Mouse (Mus musculus) hindbrain, embryonic 15.5 days (tissue): ENCODE measurements around the gene Ppm1a. TPM values are rescaled to one million over a fixed set of nuclear protein-coding genes. Genes with fewer than 3 reads are reported as not detected.
A peak's percentile ranks its signal among the peaks of the same experiment; 100 is the strongest.

Experiments
- ATAC-seq: fragments of 200-750 bp; cut with Nextera tagmentation; 2 replicates; pipeline ENCODE4 v1.8.0; 2017; ENCODE audit warnings: low read depth, moderate number of reproducible peaks, moderate TSS enrichment; ENCODE audit not compliant: low FRiP score
- H3K27ac ChIP-seq: fragments of 300-500 bp; sonication (generic); replicated peaks from 2 replicates; pipeline ENCODE4 v1.5.1; 2015; ENCODE audit warnings: mild to moderate bottlenecking, inconsistent platforms
- H3K27me3 ChIP-seq: fragments of 300-500 bp; sonication (generic); 2 replicates; pipeline ENCODE4 v1.6.1; 2015; ENCODE audit warnings: control low read depth, inconsistent platforms
- H3K36me3 ChIP-seq: fragments of 300-500 bp; sonication (generic); 2 replicates; pipeline ENCODE4 v1.6.1; 2015; ENCODE audit warnings: control low read depth, inconsistent platforms
- H3K4me1 ChIP-seq: fragments of 300-500 bp; sonication (generic); replicated peaks from 2 replicates; pipeline ENCODE4 v1.6.1; 2015; ENCODE audit warnings: control low read depth, inconsistent platforms
- H3K4me2 ChIP-seq: fragments of 300-500 bp; sonication (generic); 2 replicates; pipeline ENCODE4 v1.6.1; 2015; ENCODE audit warnings: moderate library complexity, mild to moderate bottlenecking, inconsistent platforms
- H3K4me3 ChIP-seq: fragments of 300-500 bp; sonication (generic); 2 replicates; pipeline ENCODE4 v1.5.1; 2015; ENCODE audit warnings: mild to moderate bottlenecking, inconsistent platforms
- H3K9ac ChIP-seq: fragments of 300-500 bp; sonication (generic); 2 replicates; pipeline ENCODE4 v1.6.1; 2015; ENCODE audit warnings: inconsistent platforms
- H3K9me3 ChIP-seq: fragments of 300-500 bp; sonication (generic); 2 replicates; pipeline ENCODE4 v1.6.1; 2016; ENCODE audit warnings: control low read depth, inconsistent platforms
- WGBS: fragments of 180-500 bp; shearing (Covaris S2); methylation state at CpG from one replicate; pipeline ENCODE4 v1.1.7; 2015; 5-methylcytosine and 5-hydroxymethylcytosine counted together
- polyA plus RNA-seq: library from polyadenylated mRNA; unstranded; fragments of >200 nt; fragmentation: Nextera tagmentation; extraction: Ambion mirVana; gene quantifications from 2 replicates; pipeline ENCODE4 v1.2.1, GENCODE M21; 2015

Gene Ppm1a
- 63.0 and 70.9 TPM in 2 replicates for polyA plus RNA-seq

DNA sequence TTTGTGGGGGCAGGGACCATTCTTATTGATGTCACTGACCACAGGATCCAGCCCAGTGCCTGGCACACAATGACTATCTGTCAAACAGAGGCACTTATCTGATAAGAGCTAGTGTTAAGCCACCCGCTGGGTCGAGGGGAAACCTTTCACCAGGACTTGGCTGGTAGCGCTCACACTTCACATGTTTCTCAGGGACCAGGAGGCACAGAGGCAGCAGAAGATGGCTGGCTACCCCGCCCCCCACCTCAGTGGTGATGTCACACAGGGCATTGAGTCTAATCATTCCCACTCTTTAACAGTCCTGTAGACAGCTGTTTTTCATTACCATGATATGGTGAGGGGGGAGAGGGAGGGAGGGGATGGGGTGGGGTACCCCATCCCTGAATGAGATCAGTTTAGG is at the start of gene Ppm1a:
Gene Ppm1a, plus strand, starts transcription at position 370 of the 400 bp plus-strand sequence.
- H3K36me3 ChIP-seq, result no peaks in the 10 kb centered on the region
- H3K9me3 ChIP-seq, result no peaks in the 10 kb centered on the region
- no peak within 1 kb of the TSS for H3K9ac ChIP-seq
- no peaks in the 10 kb centered on the region for H3K27me3 ChIP-seq
- no peak within 1 kb of the TSS for H3K4me3 ChIP-seq
- peaks cover 9% of the 10 kb centered on the region for H3K4me1 ChIP-seq
- no peak within 1 kb of the TSS for H3K27ac ChIP-seq
- WGBS, result 14% methylated on average over 4 of the region's 4 CpGs
- no peak within 1 kb of the TSS for H3K4me2 ChIP-seq
- no peak for ATAC-seq

DNA sequence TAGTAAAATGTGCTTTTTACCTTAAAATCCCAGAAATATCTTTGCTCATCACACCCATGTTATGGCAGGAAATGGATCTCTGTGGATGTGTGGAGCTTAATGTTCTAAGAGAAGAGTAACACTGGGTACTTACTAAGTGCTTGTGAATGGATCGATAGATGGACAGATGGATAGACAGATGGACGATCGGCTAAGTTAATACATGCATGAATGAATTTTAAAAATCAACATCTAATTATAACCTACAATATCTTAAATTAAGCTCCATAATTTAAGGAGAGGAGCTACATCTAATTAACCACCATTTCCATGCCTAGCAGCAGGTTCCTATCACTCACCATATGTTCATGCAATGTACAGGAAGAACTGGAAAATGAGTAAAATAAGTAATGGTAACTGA is 47.3 kb upstream of the Ppm1a start:
- 84% methylated on average over 3 of the region's 3 CpGs for WGBS
- Histone ChIP-seq H3K27ac (no peak overlapping the region), H3K4me3 (no peak overlapping the region), H3K4me2 (no peak overlapping the region), H3K9me3 (no peaks in the 10 kb centered on the region), H3K9ac (no peak overlapping the region), H3K4me1 (no peaks in the 10 kb centered on the region), H3K36me3 (no peaks in the 10 kb centered on the region), H3K27me3 (no peaks in the 10 kb centered on the region)
- ATAC-seq, result no peak

DNA sequence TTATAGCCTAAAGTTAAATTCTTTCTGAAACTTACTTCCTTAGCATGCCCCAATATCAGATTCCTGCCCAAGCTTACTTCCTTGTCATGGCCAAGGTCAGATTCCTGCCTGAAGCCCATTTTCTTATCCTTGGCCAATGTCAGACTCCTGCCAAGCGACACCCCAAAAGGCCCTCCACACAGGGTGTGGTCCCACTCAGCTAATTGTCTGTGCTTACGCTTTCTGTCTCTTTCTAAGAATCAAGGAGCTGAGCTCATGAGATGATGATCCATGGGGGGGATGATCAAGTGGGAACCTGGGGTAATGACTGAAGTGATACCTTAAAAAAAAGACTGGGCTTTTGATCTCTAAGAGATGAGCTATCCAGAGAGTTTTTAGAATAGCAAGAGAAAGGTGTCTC is 42.4 kb upstream of the Ppm1a start:
- 94% methylated on average over 2 of the region's 2 CpGs for WGBS
- Histone ChIP-seq H3K4me1 (no peaks in the 10 kb centered on the region), H3K4me2 (no peak overlapping the region), H3K9me3 (no peaks in the 10 kb centered on the region), H3K27ac (no peak overlapping the region), H3K4me3 (no peak overlapping the region), H3K9ac (no peak overlapping the region), H3K36me3 (no peaks in the 10 kb centered on the region), H3K27me3 (no peaks in the 10 kb centered on the region)
- no peak for ATAC-seq

DNA sequence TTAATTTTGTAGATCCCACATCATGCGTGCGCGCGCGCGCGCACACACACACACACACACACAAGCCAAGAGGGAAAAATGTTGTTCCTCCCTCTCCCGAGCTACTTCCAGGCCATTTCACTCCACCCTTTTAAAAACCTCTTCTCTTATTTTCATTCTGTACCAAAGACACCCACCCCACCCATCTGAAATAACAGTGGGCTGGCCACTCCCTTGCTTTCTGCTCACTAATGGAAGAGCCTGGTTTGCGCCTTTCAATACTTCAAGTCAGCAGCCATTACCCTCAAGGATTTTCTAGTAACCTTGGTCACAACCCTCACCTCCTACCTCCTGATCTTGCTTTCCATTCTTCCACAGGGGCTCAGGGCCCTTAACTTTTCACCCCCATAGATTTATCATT is 41.4 kb upstream of the Ppm1a start:
- H3K36me3 ChIP-seq, result no peaks in the 10 kb centered on the region
- 95% methylated on average over 9 of the region's 9 CpGs for WGBS

GRCm38 (mm10) chr12:72719046-72719445 is 38.2 kb upstream of the Ppm1a start:
- Histone ChIP-seq H3K27me3 (no peaks in the 10 kb centered on the region), H3K4me2 (no peak overlapping the region), H3K36me3 (no peaks in the 10 kb centered on the region), H3K4me3 (no peak overlapping the region), H3K9ac (no peak overlapping the region), H3K9me3 (no peaks in the 10 kb centered on the region), H3K4me1 (no peaks in the 10 kb centered on the region), H3K27ac (no peak overlapping the region)
- no peak for ATAC-seq
- 84% methylated on average over 2 of the region's 2 CpGs for WGBS

More for the DNA sequence above, 41.4 kb upstream of the Ppm1a start:
- Histone ChIP-seq H3K4me2 (no peak overlapping the region), H3K9me3 (no peaks in the 10 kb centered on the region), H3K27ac (no peak overlapping the region), H3K4me1 (no peaks in the 10 kb centered on the region), H3K4me3 (no peak overlapping the region), H3K9ac (no peak overlapping the region), H3K27me3 (no peaks in the 10 kb centered on the region)
- ATAC-seq, result no peak

- no peaks in the 10 kb centered on the region for H3K27me3 ChIP-seq
- ATAC-seq, result no peak
- no peak overlapping the region for H3K4me3 ChIP-seq
- H3K4me2 ChIP-seq, result no peak overlapping the region
- no peak overlapping the region for H3K27ac ChIP-seq
- 82% methylated on average over 11 of the region's 11 CpGs for WGBS
- no peaks in the 10 kb centered on the region for H3K9me3 ChIP-seq
- H3K4me1 ChIP-seq, result no peaks in the 10 kb centered on the region
- no peak overlapping the region for H3K9ac ChIP-seq
- no peaks in the 10 kb centered on the region for H3K36me3 ChIP-seq
Measured at GRCm38 (mm10) chr12:72719452-72720087, 37.7 kb upstream of the Ppm1a start.

GRCm38 (mm10) chr12:72721710-72722109 is 35.5 kb upstream of the Ppm1a start:
- Histone ChIP-seq H3K4me1 (no peaks in the 10 kb centered on the region), H3K9me3 (no peaks in the 10 kb centered on the region), H3K4me2 (no peak overlapping the region), H3K9ac (no peak overlapping the region), H3K27me3 (no peaks in the 10 kb centered on the region), H3K36me3 (no peaks in the 10 kb centered on the region), H3K4me3 (no peak overlapping the region), H3K27ac (no peak overlapping the region)
- ATAC-seq, result no peak
- WGBS, result 87% methylated on average over 5 of the region's 5 CpGs

DNA sequence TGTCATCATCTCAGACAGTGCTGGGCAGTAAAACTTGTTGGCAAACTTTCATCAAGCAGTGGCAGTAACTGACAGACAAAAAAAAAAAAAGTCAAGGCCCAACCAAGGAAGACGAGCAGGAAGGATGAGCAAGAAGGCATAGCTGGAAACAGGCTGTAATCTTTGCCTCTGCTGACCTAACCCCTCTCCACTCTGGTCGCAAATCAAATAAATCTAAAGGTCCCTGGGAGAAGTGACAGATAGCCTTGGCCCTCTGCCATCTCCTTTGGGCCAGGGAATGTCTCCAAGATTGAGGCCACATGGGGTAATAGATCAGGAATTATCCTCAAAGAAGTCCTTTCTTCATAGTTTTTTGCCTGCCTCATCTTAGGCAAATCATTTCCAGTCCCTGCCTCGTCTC is 33.3 kb upstream of the Ppm1a start:
- Histone ChIP-seq H3K36me3 (no peaks in the 10 kb centered on the region), H3K27ac (no peak overlapping the region), H3K27me3 (no peaks in the 10 kb centered on the region), H3K4me1 (no peaks in the 10 kb centered on the region), H3K4me2 (no peak overlapping the region), H3K4me3 (no peak overlapping the region), H3K9me3 (no peaks in the 10 kb centered on the region), H3K9ac (no peak overlapping the region)
- WGBS, result 53% methylated on average over 3 of the region's 3 CpGs
- ATAC-seq, result no peak

- H3K4me2 ChIP-seq, result no peak overlapping the region
- H3K27ac ChIP-seq, result no peak overlapping the region
- ATAC-seq, result no peak
- H3K4me1 ChIP-seq, result no peaks in the 10 kb centered on the region
- WGBS, result 92% methylated on average over 8 of the region's 8 CpGs
- no peaks in the 10 kb centered on the region for H3K36me3 ChIP-seq
- H3K9ac ChIP-seq, result no peak overlapping the region
- H3K27me3 ChIP-seq, result no peaks in the 10 kb centered on the region
- no peaks in the 10 kb centered on the region for H3K9me3 ChIP-seq
- no peak overlapping the region for H3K4me3 ChIP-seq
Measured at GRCm38 (mm10) chr12:72727021-72727420, 30.2 kb upstream of the Ppm1a start.

- no peaks in the 10 kb centered on the region for H3K9me3 ChIP-seq
- 79% methylated on average over 5 of the region's 5 CpGs for WGBS
- no peak overlapping the region for H3K4me2 ChIP-seq
- H3K27me3 ChIP-seq, result no peaks in the 10 kb centered on the region
- H3K4me3 ChIP-seq, result no peak overlapping the region
- no peaks in the 10 kb centered on the region for H3K36me3 ChIP-seq
- H3K9ac ChIP-seq, result no peak overlapping the region
- no peak overlapping the region for H3K27ac ChIP-seq
- H3K4me1 ChIP-seq, result no peaks in the 10 kb centered on the region
- ATAC-seq, result no peak
Measured at GRCm38 (mm10) chr12:72727611-72728010, 29.6 kb upstream of the Ppm1a start.

DNA sequence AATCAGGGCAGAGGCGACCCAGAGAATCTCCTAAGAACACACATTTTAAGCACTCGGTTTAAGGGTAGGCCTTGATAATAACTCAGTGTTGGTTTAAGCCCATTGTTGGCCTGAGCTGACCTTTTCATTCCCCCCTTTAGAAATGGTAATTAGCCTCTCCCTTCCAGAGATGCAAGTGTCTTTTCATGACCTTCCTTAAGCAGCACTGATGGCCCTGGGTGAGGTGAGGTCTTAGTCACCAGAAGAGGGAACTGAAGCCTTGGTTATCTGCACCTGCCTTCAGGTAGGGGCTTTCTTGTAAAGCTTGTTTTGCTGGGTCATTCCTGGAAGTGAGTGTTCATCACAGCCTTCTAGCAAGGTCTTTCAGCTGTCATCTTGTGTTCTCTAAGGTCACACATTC is 23.1 kb upstream of the Ppm1a start:
- Histone ChIP-seq H3K4me3 (no peak overlapping the region), H3K4me1 (no peaks in the 10 kb centered on the region), H3K36me3 (no peaks in the 10 kb centered on the region), H3K9ac (no peak overlapping the region), H3K27ac (no peak overlapping the region), H3K9me3 (no peaks in the 10 kb centered on the region), H3K4me2 (no peak overlapping the region), H3K27me3 (no peaks in the 10 kb centered on the region)
- no peak for ATAC-seq
- WGBS, result 40% methylated on average over 2 of the region's 2 CpGs

GRCm38 (mm10) chr12:72741176-72741575 is 16.1 kb upstream of the Ppm1a start:
- Histone ChIP-seq H3K4me2 (no peak overlapping the region), H3K36me3 (no peaks in the 10 kb centered on the region), H3K4me3 (no peak overlapping the region), H3K9me3 (no peaks in the 10 kb centered on the region), H3K27ac (no peak overlapping the region), H3K27me3 (no peaks in the 10 kb centered on the region), H3K9ac (no peak overlapping the region), H3K4me1 (no peaks in the 10 kb centered on the region; the same call in 1 of the 2 replicates)
- ATAC-seq, result peak; percentile 34; the same call in 1 of the 2 replicates
- WGBS, result 57% methylated on average over 6 of the region's 6 CpGs

DNA sequence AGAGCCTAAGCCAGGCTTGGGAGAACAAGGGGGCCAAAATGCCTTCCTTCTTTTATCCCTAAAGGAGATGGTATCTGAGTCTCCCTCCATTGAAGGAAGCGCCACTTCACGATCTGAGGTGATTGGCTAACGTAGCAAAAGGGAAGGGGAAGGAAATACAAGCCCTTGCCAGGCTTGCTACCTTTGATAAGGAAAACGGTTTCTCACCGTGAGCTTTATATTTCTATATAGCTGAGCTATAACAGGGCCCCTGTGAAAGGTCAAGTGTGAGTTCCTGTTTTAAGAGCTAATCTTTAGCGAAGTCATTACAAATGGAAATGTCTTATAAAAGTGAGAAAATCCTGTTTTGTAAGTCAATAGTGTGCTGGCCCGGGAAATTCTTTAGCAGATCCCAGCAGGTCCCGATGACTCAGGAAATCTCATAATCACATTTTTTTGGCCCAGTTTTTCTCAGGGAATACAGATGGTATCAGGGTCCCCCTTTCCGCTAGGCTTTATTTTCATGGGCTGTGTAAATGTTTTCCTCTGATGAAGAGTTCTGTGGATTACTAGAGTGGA is 12.4 kb upstream of the Ppm1a start:
- Histone ChIP-seq H3K4me2 (no peak overlapping the region), H3K36me3 (no peaks in the 10 kb centered on the region)
- ATAC-seq, result no peak

More for the DNA sequence above, 12.4 kb upstream of the Ppm1a start:
- no peak overlapping the region for H3K27ac ChIP-seq
- no peaks in the 10 kb centered on the region for H3K27me3 ChIP-seq
- H3K9me3 ChIP-seq, result no peaks in the 10 kb centered on the region
- WGBS, result 62% methylated on average over 9 of the region's 9 CpGs
- no peak overlapping the region for H3K9ac ChIP-seq
- no peak overlapping the region for H3K4me3 ChIP-seq
- no peaks in the 10 kb centered on the region; the same call in 1 of the 2 replicates for H3K4me1 ChIP-seq
